Mouse (Mus musculus): ENCODE measurements around the gene Apobec3.

DNA sequence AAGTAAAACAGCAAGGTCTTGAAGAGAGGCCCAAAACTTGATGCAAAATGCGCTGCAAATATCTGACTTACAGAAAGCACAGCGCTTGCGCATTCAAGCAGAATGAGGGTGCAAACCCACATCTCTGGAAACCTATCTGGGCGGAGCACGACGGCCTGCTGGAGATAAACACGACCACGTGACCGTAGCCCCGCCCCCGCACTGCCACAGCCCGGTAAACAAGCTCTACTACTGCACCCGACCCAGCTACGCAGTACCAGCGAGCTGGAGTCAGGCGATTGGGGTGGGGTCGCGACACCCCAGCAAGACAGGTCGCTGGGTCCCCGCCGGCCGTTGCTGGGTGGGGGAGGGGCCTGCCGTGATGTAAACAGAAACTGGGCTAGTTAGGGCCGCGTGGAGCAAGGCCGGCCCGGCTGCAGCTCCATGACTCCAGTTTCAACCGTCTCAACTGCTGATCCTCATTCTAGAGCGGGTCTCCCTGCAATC is 36.2 kb downstream of the Apobec3 start:
- no peak for TF ChIP-seq CTCF (IDR thresholded peaks at IDR 0.05; ENCODE audit: low read depth)
- TF ChIP-seq EP300 (IDR thresholded peaks at IDR 0.05; ENCODE audit: low read depth): 0 out of 2 replicates have a peak, but pooled peaks have one; percentile 29
